9 mouse cellular contexts compared by ENCODE assay signal in the genomic region with DNA sequence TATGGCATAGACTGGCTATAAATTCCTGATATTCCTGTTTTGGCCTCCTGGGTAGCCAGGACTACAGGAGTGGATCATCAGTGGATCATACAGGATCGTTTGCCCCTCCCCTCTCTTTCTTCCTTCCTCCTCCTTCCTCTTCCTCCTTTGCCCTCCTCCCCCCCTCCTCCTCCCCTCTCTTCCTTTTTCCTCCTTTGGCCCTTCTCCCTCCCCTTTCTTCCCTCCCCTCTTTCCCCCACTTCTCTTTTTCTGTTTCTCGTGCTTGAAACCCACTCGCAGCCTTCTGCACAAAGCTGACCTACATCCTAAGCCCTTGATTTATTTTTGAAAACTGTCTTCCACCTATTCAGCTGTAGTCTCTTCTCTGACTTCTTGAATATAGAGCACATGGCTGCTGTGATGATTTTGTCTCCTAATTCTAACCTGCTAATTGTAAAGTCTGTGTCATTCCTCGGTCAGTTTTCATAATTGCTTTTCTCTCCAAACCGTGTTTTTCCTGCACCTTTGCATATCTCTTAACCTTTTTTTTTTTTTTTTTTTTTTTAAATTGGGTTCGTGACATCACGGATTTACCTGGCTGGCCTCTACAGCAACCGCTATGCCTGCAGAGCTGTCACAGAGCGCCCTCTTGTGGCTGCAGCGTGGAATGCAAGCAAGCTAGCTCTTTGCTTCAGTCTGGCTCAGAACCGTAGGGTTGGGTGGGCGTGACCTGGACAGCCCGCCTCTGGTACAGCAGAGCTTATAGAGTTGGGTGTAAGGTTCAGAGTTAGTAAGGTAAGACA.
DNase-seq lines count a peak whose midpoint lies in the region; ATAC-seq and TF ChIP-seq lines count a peak whose summit lies in the region.
"Had no signal": no experiment of that assay in that cellular context is flagged by ENCODE, and none has a peak within 500 bp of the region (broad histone marks: within the 10 kb centered on the region; RNA-seq: fewer than 3 reads in every experiment).

No protein-coding gene starts in this region.

- no peaks in the 10 kb centered on the region for H3K36me3 ChIP-seq in MEL (ENCODE audit: control insufficient read depth in 1 of 2, insufficient read depth in 2 of 2, low read length in 2 of 2)
- H3K36me3 ChIP-seq in forebrain, embryonic 14.5 days (ENCODE audit: control insufficient read depth, insufficient read depth, low read length), result no peaks in the 10 kb centered on the region
- no peaks in the 10 kb centered on the region for H3K36me3 ChIP-seq in hindbrain, embryonic 12.5 days
- no peaks in the 10 kb centered on the region for H3K36me3 ChIP-seq in lung, postnatal 0 days (ENCODE audit: insufficient read depth, low read length)

- H3K4me3 ChIP-seq in MEL (ENCODE audit: control insufficient read depth in 1 of 2, insufficient read depth in 1 of 2, low read depth in 2 of 2, low read length in 2 of 2), result no peak overlapping the region
- no peak overlapping the region for H3K4me3 ChIP-seq in forebrain, embryonic 14.5 days (ENCODE audit: low read depth, low read length)
- no peak overlapping the region for H3K4me3 ChIP-seq in hindbrain, embryonic 12.5 days
- H3K4me3 ChIP-seq in lung, postnatal 0 days (ENCODE audit: low read depth, low read length), result no peak overlapping the region
- H3K4me3 ChIP-seq: megakaryocyte, embryonic 14.5 days had no signal

- no peak overlapping the region for H3K27ac ChIP-seq in MEL (ENCODE audit: control insufficient read depth, low read depth, low read length)
- no peak overlapping the region for H3K27ac ChIP-seq in forebrain, embryonic 14.5 days (ENCODE audit: low read depth, low read length)
- no peak overlapping the region for H3K27ac ChIP-seq in hindbrain, embryonic 12.5 days
- no peak overlapping the region for H3K27ac ChIP-seq in lung, postnatal 0 days (ENCODE audit: low read length)

- TF ChIP-seq EP300 in MEL (IDR thresholded peaks at IDR 0.05; ENCODE audit: low read depth in 1 of 2, low read length in 2 of 2), result no peak
- no peak for TF ChIP-seq EP300 in lung, postnatal 0 days (IDR thresholded peaks at IDR 0.05)

- H3K79me2 ChIP-seq in MEL (ENCODE audit: control insufficient read depth, insufficient read depth, low read length, poor library complexity), result no peaks in the 10 kb centered on the region

- peak; percentile 80 for ATAC-seq in forebrain, embryonic 14.5 days
- ATAC-seq in hindbrain, embryonic 12.5 days (ENCODE audit: low FRiP score), result peak; percentile 74
- peak; percentile 70 for ATAC-seq in lung, postnatal 0 days

- no peak for TF ChIP-seq POLR2A in MEL (IDR thresholded peaks at IDR 0.05; ENCODE audit: control insufficient read depth in 1 of 2, insufficient read depth in 1 of 2, low read depth in 1 of 2, low read length in 2 of 2, poor library complexity in 1 of 2)

- H3K27me3 ChIP-seq in MEL (ENCODE audit: control insufficient read depth in 1 of 2, insufficient read depth in 2 of 2, low read length in 2 of 2), result no peaks in the 10 kb centered on the region
- H3K27me3 ChIP-seq in forebrain, embryonic 14.5 days (replicated peaks; ENCODE audit: control insufficient read depth, insufficient read depth, low read length), result no peaks in the 10 kb centered on the region
- H3K27me3 ChIP-seq in hindbrain, embryonic 12.5 days, result no peaks in the 10 kb centered on the region
- H3K27me3 ChIP-seq in lung, postnatal 0 days (replicated peaks; ENCODE audit: insufficient read depth, low read length), result no peaks in the 10 kb centered on the region
- H3K27me3 ChIP-seq: megakaryocyte, embryonic 14.5 days had no signal

- DNase-seq in MEL (ENCODE audit: low read depth, low spot score), result peak; percentile 42
- DNase-seq in c-Kit-positive CD71-positive TER-119-positive erythroid progenitor cells, embryonic 14.5 days (ENCODE audit: low spot score), result peak; percentile 42
- DNase-seq in forebrain, embryonic 14.5 days (ENCODE audit: low spot score), result peak; percentile 92
- DNase-seq in layer of hippocampus, adult 9-11 months, result peak; percentile 49
- peak; percentile 87 for DNase-seq in lung, postnatal 0 days (ENCODE audit: low spot score)
- DNase-seq in retina, postnatal 7 days (ENCODE audit: low read depth, low spot score), result peak; percentile 70
- peak; percentile 91 for DNase-seq in thymus, postnatal 4 days

- H3K4me1 ChIP-seq in MEL (ENCODE audit: control insufficient read depth in 1 of 2, insufficient read depth in 2 of 2, low read length in 2 of 2), result no peaks in the 10 kb centered on the region
- no peaks in the 10 kb centered on the region for H3K4me1 ChIP-seq in forebrain, embryonic 14.5 days (ENCODE audit: control insufficient read depth, insufficient read depth, low read length)
- no peaks in the 10 kb centered on the region for H3K4me1 ChIP-seq in hindbrain, embryonic 12.5 days
- H3K4me1 ChIP-seq in lung, postnatal 0 days (ENCODE audit: insufficient read depth, low read depth, low read length), result no peaks in the 10 kb centered on the region
- H3K4me1 ChIP-seq: megakaryocyte, embryonic 14.5 days had no signal

- no peaks in the 10 kb centered on the region for H3K9me3 ChIP-seq in MEL (replicated peaks; ENCODE audit: insufficient read depth, low read length)
- no peaks in the 10 kb centered on the region for H3K9me3 ChIP-seq in forebrain, embryonic 14.5 days (replicated peaks; ENCODE audit: control insufficient read depth, low read length)
- no peaks in the 10 kb centered on the region for H3K9me3 ChIP-seq in hindbrain, embryonic 12.5 days (replicated peaks)
- H3K9me3 ChIP-seq in lung, postnatal 0 days (ENCODE audit: low read length), result no peaks in the 10 kb centered on the region
- H3K9me3 ChIP-seq: megakaryocyte, embryonic 14.5 days had no signal

- WGBS in forebrain, embryonic 14.5 days, result 12% methylated on average over 13 of the region's 13 CpGs
- WGBS in hindbrain, embryonic 12.5 days, result 12% methylated on average over 13 of the region's 13 CpGs
- WGBS in lung, postnatal 0 days, result 10% methylated on average over 13 of the region's 13 CpGs

- TF ChIP-seq CTCF in MEL (IDR thresholded peaks at IDR 0.05 in 2 of 3, conservative IDR thresholded peaks at IDR 0.05 in 1 of 3; ENCODE audit: control insufficient read depth in 1 of 3, insufficient read depth in 1 of 3, low read depth in 2 of 3, low read length in 3 of 3, poor library complexity in 1 of 3, severe bottlenecking in 1 of 3), result peak; percentile 29 to 56 (median 37)
- peak; percentile 91 for TF ChIP-seq CTCF in lung, postnatal 0 days (IDR thresholded peaks at IDR 0.05)

- H3K9ac ChIP-seq in MEL (ENCODE audit: control insufficient read depth, low read depth, low read length, poor library complexity, severe bottlenecking), result no peak overlapping the region
- no peak overlapping the region for H3K9ac ChIP-seq in forebrain, embryonic 14.5 days (ENCODE audit: low read length)
- H3K9ac ChIP-seq in hindbrain, embryonic 12.5 days, result no peak overlapping the region
- no peak overlapping the region for H3K9ac ChIP-seq in lung, postnatal 0 days (replicated peaks; ENCODE audit: low read depth)

- TF ChIP-seq RAD21 in MEL (IDR thresholded peaks at IDR 0.05; ENCODE audit: low read depth, low read length), result peak; percentile 25

- H3K4me2 ChIP-seq in forebrain, embryonic 14.5 days (ENCODE audit: low read length), result no peak overlapping the region
- no peak overlapping the region for H3K4me2 ChIP-seq in hindbrain, embryonic 12.5 days (replicated peaks)
- no peak overlapping the region for H3K4me2 ChIP-seq in lung, postnatal 0 days (replicated peaks; ENCODE audit: low read depth, low read length)

TF ChIP-seq in MEL, 35 proteins besides CTCF, POLR2A, EP300 and RAD21:
- no peak for TF ChIP-seq UBTF (IDR thresholded peaks at IDR 0.05; ENCODE audit: borderline replicate concordance, insufficient read depth, low read depth, low read length)
- no peak for TF ChIP-seq USF1 (IDR thresholded peaks at IDR 0.05; ENCODE audit: low read depth, low read length)
- no peak; the same call in 1 of the 2 replicates for TF ChIP-seq SMC3 (IDR thresholded peaks at IDR 0.05; ENCODE audit: low read depth, low read length)
- no peak for TF ChIP-seq MXI1 (IDR thresholded peaks at IDR 0.05; ENCODE audit: low read depth, low read length)
- no peak for TF ChIP-seq MEF2A (IDR thresholded peaks at IDR 0.05; ENCODE audit: extremely low read depth, insufficient replicate concordance, low read depth, low read length, poor library complexity, severe bottlenecking)
- no peak for TF ChIP-seq TAL1 (IDR thresholded peaks at IDR 0.05; ENCODE audit: low read length)
- no peak for TF ChIP-seq GATA1 (IDR thresholded peaks at IDR 0.05; ENCODE audit: low read depth, low read length)
- TF ChIP-seq HCFC1 (IDR thresholded peaks at IDR 0.05; ENCODE audit: low read depth, low read length), result no peak
- TF ChIP-seq POLR2AphosphoS5 (IDR thresholded peaks at IDR 0.05; ENCODE audit: borderline replicate concordance, low read depth, low read length), result no peak
- TF ChIP-seq ZC3H11A (IDR thresholded peaks at IDR 0.05; ENCODE audit: low read depth, low read length), result no peak
- TF ChIP-seq E2F4 (IDR thresholded peaks at IDR 0.05; ENCODE audit: borderline replicate concordance, low read depth, low read length), result no peak
- TF ChIP-seq KAT2A (conservative IDR thresholded peaks at IDR 0.05; ENCODE audit: low read depth, low read length), result no peak
- TF ChIP-seq ETS1 (IDR thresholded peaks at IDR 0.05; ENCODE audit: low read depth, low read length), result no peak
- no peak for TF ChIP-seq ZNF384 (IDR thresholded peaks at IDR 0.05; ENCODE audit: low read depth, low read length)
- no peak for TF ChIP-seq BHLHE40 (IDR thresholded peaks at IDR 0.05; ENCODE audit: borderline replicate concordance, low read depth, low read length)
- no peak for TF ChIP-seq CHD2 (IDR thresholded peaks at IDR 0.05; ENCODE audit: low read length)
- no peak for TF ChIP-seq ZKSCAN1 (IDR thresholded peaks at IDR 0.05; ENCODE audit: low read depth, low read length)
TF ChIP-seq in MEL: peak in this region for 0.

Comparison
In these comparisons a context has a peak if more than half of its experiments do, and no peak if none do; other contexts are left out.
1. DNase-seq: peak in every context shown above with its lines; median percentile 92 in forebrain, embryonic 14.5 days; 91 in thymus, postnatal 4 days; 87 in lung, postnatal 0 days; 70 in retina, postnatal 7 days; 49 in layer of hippocampus, adult 9-11 months; 42 in MEL; 42 in c-Kit-positive CD71-positive TER-119-positive erythroid progenitor cells, embryonic 14.5 days.